ENCODE assay signal across 1 mouse cellular context in genomic region chr8:85142516-85142915, GRCm38 (mm10).
TF ChIP-seq lines count a peak whose summit lies in the region.

No protein-coding gene starts in this region.

TF ChIP-seq in MEL, 35 proteins besides CTCF, POLR2A, EP300 and RAD21 (continued from another document):
- no peak for TF ChIP-seq NRF1 (IDR thresholded peaks at IDR 0.05; ENCODE audit: insufficient read depth, low read depth, low read length, poor library complexity, severe bottlenecking)
- TF ChIP-seq GABPA (IDR thresholded peaks at IDR 0.05; ENCODE audit: low read depth, low read length): no peak
- TF ChIP-seq CHD2 (IDR thresholded peaks at IDR 0.05; ENCODE audit: low read length): no peak
- no peak for TF ChIP-seq ZNF384 (IDR thresholded peaks at IDR 0.05; ENCODE audit: low read depth, low read length)
- no peak for TF ChIP-seq MAZ (IDR thresholded peaks at IDR 0.05; ENCODE audit: low read depth, low read length)
- no peak for TF ChIP-seq ZKSCAN1 (IDR thresholded peaks at IDR 0.05; ENCODE audit: low read depth, low read length)
- no peak for TF ChIP-seq HCFC1 (IDR thresholded peaks at IDR 0.05; ENCODE audit: low read depth, low read length)
- TF ChIP-seq UBTF (IDR thresholded peaks at IDR 0.05; ENCODE audit: borderline replicate concordance, insufficient read depth, low read depth, low read length): no peak
- TF ChIP-seq TAL1 (IDR thresholded peaks at IDR 0.05; ENCODE audit: low read length): peak; percentile 88
- no peak for TF ChIP-seq KAT2A (conservative IDR thresholded peaks at IDR 0.05; ENCODE audit: low read depth, low read length)
- TF ChIP-seq TCF12 (IDR thresholded peaks at IDR 0.05; ENCODE audit: low read depth, low read length): peak; percentile 91
- no peak for TF ChIP-seq NELFE (IDR thresholded peaks at IDR 0.05; ENCODE audit: low read depth, low read length)
- TF ChIP-seq SMC3 (IDR thresholded peaks at IDR 0.05; ENCODE audit: low read depth, low read length): no peak
- no peak for TF ChIP-seq ZC3H11A (IDR thresholded peaks at IDR 0.05; ENCODE audit: low read depth, low read length)
- no peak for TF ChIP-seq BHLHE40 (IDR thresholded peaks at IDR 0.05; ENCODE audit: borderline replicate concordance, low read depth, low read length)
- no peak for TF ChIP-seq ZMIZ1 (IDR thresholded peaks at IDR 0.05; ENCODE audit: low read depth, low read length)
- no peak for TF ChIP-seq CHD1 (IDR thresholded peaks at IDR 0.05; ENCODE audit: low read depth, low read length)
- TF ChIP-seq POLR2AphosphoS5 (IDR thresholded peaks at IDR 0.05; ENCODE audit: borderline replicate concordance, low read depth, low read length): no peak
- 0 out of 2 replicates have a peak, but pooled peaks have one; percentile 55 for TF ChIP-seq MYC (IDR thresholded peaks at IDR 0.05; ENCODE audit: low read depth, low read length)
- TF ChIP-seq ETS1 (IDR thresholded peaks at IDR 0.05; ENCODE audit: low read depth, low read length): peak; percentile 91
- peak; percentile 91 for TF ChIP-seq GATA1 (IDR thresholded peaks at IDR 0.05; ENCODE audit: low read depth, low read length)
- TF ChIP-seq MAX (IDR thresholded peaks at IDR 0.05; ENCODE audit: low read length): no peak
